Mouse (Mus musculus): ENCODE data around the gene Gemin5. TPM values are rescaled to one million over a fixed set of nuclear protein-coding genes. Genes with fewer than 3 reads are reported as not detected.
"Not testable (repeated sequence)": the region's sequence is repeated elsewhere in the genome, so short reads cannot be mapped to it uniquely, and the experiment has no call there.

Gemin5 gene
- total and polyA plus RNA-seq, 3 experiments = 3.2 to 9.3 (median 9.1) TPM

DNA sequence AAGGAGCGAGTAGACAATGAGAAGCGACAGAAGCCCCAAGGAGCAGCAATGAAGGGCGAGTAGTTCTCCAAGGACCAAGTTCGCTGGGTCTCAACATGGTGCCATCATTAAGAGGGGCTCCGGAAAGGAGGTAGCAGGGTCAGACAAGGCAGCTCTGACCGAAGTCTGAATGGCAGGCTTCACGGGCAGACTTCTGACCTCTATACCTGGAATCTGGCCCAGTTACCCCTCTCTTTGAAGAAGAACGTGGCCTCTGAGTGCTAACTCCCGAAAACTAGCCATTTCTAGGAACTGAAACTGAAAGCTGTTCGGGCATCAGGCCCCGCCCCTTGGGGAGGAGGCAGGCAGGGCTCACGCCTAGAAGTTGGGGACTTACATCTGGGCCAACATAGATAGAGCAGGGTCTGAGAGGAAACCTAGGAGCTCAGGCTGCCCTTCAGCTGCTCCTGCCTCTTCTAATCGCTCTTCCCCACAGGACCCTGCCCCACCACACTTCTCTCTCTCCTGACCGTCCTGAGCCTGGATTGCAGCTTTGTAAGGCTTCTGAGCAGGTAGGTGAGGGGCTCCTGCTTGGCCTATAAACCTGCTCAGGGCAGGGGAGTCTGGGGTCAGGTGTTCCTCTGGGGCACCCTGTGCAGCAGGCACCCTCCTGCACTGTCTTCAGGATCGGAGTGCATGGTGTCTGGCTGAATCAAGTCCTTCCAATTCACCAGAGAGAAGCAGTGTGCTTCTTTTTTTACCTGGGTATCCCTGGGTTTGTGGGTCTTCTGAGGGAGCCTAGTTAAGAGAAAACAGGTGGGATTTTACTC, 31.1 kb upstream of the Gemin5 start, which contains the start of the genes Igtp and Irgm2:
TSS of gene Igtp (plus strand) at position 328 of the 809 bp plus-strand sequence.
TSS of gene Irgm2 (plus strand) at position 390 of the 809 bp plus-strand sequence.
- intact Hi-C loops (cut with DNase I) = loop anchor here (2.0 kb wide), 2 partner anchors 15 to 25 kb away; no protein-coding TSS in a partner anchor
- peak within 1 kb of the TSS; percentile 89 for H3K9ac ChIP-seq (ENCODE audit: low read depth, low read length)
- H3K27me3 ChIP-seq (ENCODE audit: control insufficient read depth, insufficient read depth, low read length); H3K36me3 ChIP-seq (ENCODE audit: control insufficient read depth, insufficient read depth, low read length); H3K79me2 ChIP-seq (replicated peaks; ENCODE audit: control insufficient read depth, insufficient read depth, low read length): not testable (repeated sequence)
- DNase-seq = peak; percentile 89 to 91
- TF ChIP-seq POLR2A (IDR thresholded peaks at IDR 0.05; ENCODE audit: insufficient read depth, low read depth, low read length) (peak; percentile 81), EP300 (IDR thresholded peaks at IDR 0.05; ENCODE audit: insufficient read depth, low read depth, low read length) (0 out of 2 replicates have a peak, but pooled peaks have one; percentile 15)
- peak within 1 kb of the TSS; percentile 91 for H3K27ac ChIP-seq
- WGBS = 2% methylated on average over 14 of the region's 15 CpGs
- peak within 1 kb of the TSS; percentile 85 for H3K4me3 ChIP-seq
- H3K4me1 ChIP-seq (ENCODE audit: control insufficient read depth, insufficient read depth, low read length) = peaks cover 12% of the 10 kb centered on the region

- H3K4me3 ChIP-seq = peak overlapping the region; percentile 85
- intact Hi-C loops (cut with DNase I) = no loop called here
- no peak overlapping the region for H3K9ac ChIP-seq (ENCODE audit: low read depth, low read length)
Measured at GRCm38 (mm10) chr11:58198663-58199062, 30.3 kb upstream of the Gemin5 start.

DNA sequence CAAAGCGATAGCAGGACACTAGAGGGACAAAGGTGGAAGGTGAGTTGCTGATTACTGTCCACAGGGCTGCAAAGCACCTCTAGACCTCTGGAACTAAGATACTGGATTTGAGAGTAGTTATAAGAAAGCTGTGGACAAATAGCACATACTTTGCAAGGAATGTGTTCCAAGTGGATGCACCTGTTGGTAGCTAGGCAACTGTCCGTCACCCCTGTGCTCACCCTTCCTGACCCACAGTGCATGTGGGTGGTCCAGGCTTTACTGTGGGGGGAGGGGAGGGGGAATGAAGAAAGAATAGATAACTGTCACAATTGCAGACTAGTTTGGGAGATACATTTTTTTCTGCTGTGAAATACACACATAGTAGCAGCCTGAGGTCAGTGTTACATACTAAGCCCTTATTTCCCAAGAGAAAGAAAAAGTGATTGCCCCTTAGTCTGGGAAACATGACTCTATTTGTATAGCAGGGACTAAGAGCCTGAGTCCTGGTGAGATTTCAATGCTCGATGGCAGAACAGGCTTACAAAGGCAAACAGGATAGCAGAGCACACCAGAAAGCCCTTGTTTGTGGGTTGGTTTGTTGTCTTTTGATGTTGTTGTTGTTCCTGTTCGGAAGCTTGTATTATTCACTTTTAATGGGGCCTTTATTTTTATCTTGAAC, 25.7 kb upstream of the Gemin5 start:
- no peak for TF ChIP-seq EP300 (IDR thresholded peaks at IDR 0.05; ENCODE audit: insufficient read depth, low read depth, low read length)
- TF ChIP-seq POLR2A (IDR thresholded peaks at IDR 0.05; ENCODE audit: insufficient read depth, low read depth, low read length) = no peak
- TF ChIP-seq CTCF (IDR thresholded peaks at IDR 0.05) = no peak
- WGBS = 36% methylated on average over 4 of the region's 4 CpGs
- no peak overlapping the region for H3K4me3 ChIP-seq
- no peak for DNase-seq
- H3K4me1 ChIP-seq (ENCODE audit: control insufficient read depth, insufficient read depth, low read length) = peaks cover 7% of the 10 kb centered on the region
- no peaks in the 10 kb centered on the region for H3K36me3 ChIP-seq (ENCODE audit: control insufficient read depth, insufficient read depth, low read length)
- H3K9ac ChIP-seq (ENCODE audit: low read depth, low read length) = no peak overlapping the region
- no peaks in the 10 kb centered on the region for H3K27me3 ChIP-seq (ENCODE audit: control insufficient read depth, insufficient read depth, low read length)
- H3K27ac ChIP-seq = peak overlapping the region; percentile 63
- intact Hi-C loops (cut with DNase I) = no loop called here
- no peaks in the 10 kb centered on the region for H3K79me2 ChIP-seq (replicated peaks; ENCODE audit: control insufficient read depth, insufficient read depth, low read length)

More at GRCm38 (mm10) chr11:58198663-58199062, 30.3 kb upstream of the Gemin5 start:
- H3K36me3 ChIP-seq (ENCODE audit: control insufficient read depth, insufficient read depth, low read length) = no peaks in the 10 kb centered on the region
- H3K79me2 ChIP-seq (replicated peaks; ENCODE audit: control insufficient read depth, insufficient read depth, low read length) = peaks cover 1% of the 10 kb centered on the region; the same call in 1 of the 2 replicates
- no peaks in the 10 kb centered on the region for H3K27me3 ChIP-seq (ENCODE audit: control insufficient read depth, insufficient read depth, low read length)
- DNase-seq = no peak
- WGBS = 92% methylated on average over 4 of the region's 4 CpGs
- H3K4me1 ChIP-seq (ENCODE audit: control insufficient read depth, insufficient read depth, low read length) = peaks cover 16% of the 10 kb centered on the region
- TF ChIP-seq EP300 (IDR thresholded peaks at IDR 0.05; ENCODE audit: insufficient read depth, low read depth, low read length) = no peak
- TF ChIP-seq POLR2A (IDR thresholded peaks at IDR 0.05; ENCODE audit: insufficient read depth, low read depth, low read length) = no peak
- no peak for TF ChIP-seq CTCF (IDR thresholded peaks at IDR 0.05)
- H3K27ac ChIP-seq = peak overlapping the region; percentile 91; the same call in 1 of the 2 replicates

- H3K79me2 ChIP-seq (replicated peaks; ENCODE audit: control insufficient read depth, insufficient read depth, low read length) = no peaks in the 10 kb centered on the region
- H3K27ac ChIP-seq = peak overlapping the region; percentile 63
- peak in 1 of 2 experiments; percentile 44 for DNase-seq
- intact Hi-C loops (cut with DNase I) = no loop called here
- no peaks in the 10 kb centered on the region for H3K36me3 ChIP-seq (ENCODE audit: control insufficient read depth, insufficient read depth, low read length)
- H3K4me1 ChIP-seq (ENCODE audit: control insufficient read depth, insufficient read depth, low read length) = peaks cover 5% of the 10 kb centered on the region
- H3K9ac ChIP-seq (ENCODE audit: low read depth, low read length) = no peak overlapping the region
- H3K27me3 ChIP-seq (ENCODE audit: control insufficient read depth, insufficient read depth, low read length) = no peaks in the 10 kb centered on the region
- TF ChIP-seq EP300 (IDR thresholded peaks at IDR 0.05; ENCODE audit: insufficient read depth, low read depth, low read length) (0 out of 2 replicates have a peak, but pooled peaks have one; percentile 8), CTCF (IDR thresholded peaks at IDR 0.05) (no peak)
- WGBS = 18% methylated on average over 3 of the region's 3 CpGs
- H3K4me3 ChIP-seq = peak overlapping the region; percentile 8; the same call in 1 of the 2 replicates
Measured at GRCm38 (mm10) chr11:58193326-58193725, 25.0 kb upstream of the Gemin5 start.

DNA sequence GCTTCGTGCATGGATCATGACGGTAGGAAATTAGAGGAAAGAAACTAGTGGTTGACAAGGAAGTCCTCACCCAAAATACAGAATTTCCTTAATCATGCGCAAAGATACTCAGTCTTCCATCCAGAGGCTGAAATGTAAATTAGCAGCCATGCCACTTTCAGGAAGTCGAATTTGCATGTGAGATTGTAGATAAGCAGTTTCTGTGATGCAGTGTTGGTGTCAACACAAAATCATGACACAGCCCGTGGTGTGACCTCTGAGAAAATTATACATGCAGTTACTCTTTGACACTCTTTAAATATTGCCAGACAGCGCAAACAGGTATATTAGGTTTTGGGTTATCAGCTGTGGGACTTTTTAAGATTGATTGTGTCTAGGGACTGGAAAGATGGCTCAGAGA, 21.3 kb upstream of the Gemin5 start:
- no peak for TF ChIP-seq CTCF (IDR thresholded peaks at IDR 0.05)
- H3K27ac ChIP-seq = no peak overlapping the region
- WGBS = 87% methylated on average over 6 of the region's 6 CpGs
- no peak for DNase-seq
- no peak overlapping the region for H3K4me3 ChIP-seq
- no peaks in the 10 kb centered on the region for H3K27me3 ChIP-seq (ENCODE audit: control insufficient read depth, insufficient read depth, low read length)
- H3K4me1 ChIP-seq (ENCODE audit: control insufficient read depth, insufficient read depth, low read length) = peaks cover 5% of the 10 kb centered on the region
- intact Hi-C loops (cut with DNase I) = no loop called here
- H3K36me3 ChIP-seq (ENCODE audit: control insufficient read depth, insufficient read depth, low read length) = no peaks in the 10 kb centered on the region
- H3K79me2 ChIP-seq (replicated peaks; ENCODE audit: control insufficient read depth, insufficient read depth, low read length) = no peaks in the 10 kb centered on the region
- no peak overlapping the region for H3K9ac ChIP-seq (ENCODE audit: low read depth, low read length)

DNA sequence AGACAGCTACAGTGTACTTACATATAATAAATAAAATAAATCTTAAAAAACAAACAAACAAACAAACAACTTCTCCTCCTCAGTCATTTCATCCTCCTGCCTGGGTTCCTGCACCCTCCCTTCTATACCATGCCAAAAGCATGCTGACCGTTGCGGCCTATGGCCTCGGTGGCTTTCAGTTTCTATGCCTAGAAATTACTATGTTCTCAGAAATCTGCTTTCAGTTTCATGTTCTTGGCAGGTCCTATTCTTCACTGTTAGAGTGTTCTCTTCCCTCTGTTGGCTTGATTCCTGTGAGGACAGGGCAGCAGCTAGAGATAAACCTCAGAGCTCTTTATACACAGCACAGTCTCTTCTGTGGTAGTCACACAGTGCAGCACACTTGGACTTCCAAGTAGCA, 15.2 kb upstream of the Gemin5 start:
- Histone ChIP-seq H3K27me3 (ENCODE audit: control insufficient read depth, insufficient read depth, low read length) (no peaks in the 10 kb centered on the region), H3K27ac (no peak overlapping the region), H3K9ac (ENCODE audit: low read depth, low read length) (no peak overlapping the region), H3K36me3 (ENCODE audit: control insufficient read depth, insufficient read depth, low read length) (peaks cover 2% of the 10 kb centered on the region; the same call in 1 of the 2 replicates), H3K4me3 (no peak overlapping the region), H3K79me2 (replicated peaks; ENCODE audit: control insufficient read depth, insufficient read depth, low read length) (no peaks in the 10 kb centered on the region), H3K4me1 (ENCODE audit: control insufficient read depth, insufficient read depth, low read length) (no peaks in the 10 kb centered on the region)
- intact Hi-C loops (cut with DNase I) = no loop called here
- TF ChIP-seq POLR2A (IDR thresholded peaks at IDR 0.05; ENCODE audit: insufficient read depth, low read depth, low read length) (no peak), CTCF (IDR thresholded peaks at IDR 0.05) (no peak), EP300 (IDR thresholded peaks at IDR 0.05; ENCODE audit: insufficient read depth, low read depth, low read length) (no peak)
- 62% methylated on average over 3 of the region's 3 CpGs for WGBS
- peak in 1 of 2 experiments; percentile 33 for DNase-seq
